Mouse (Mus musculus): ENCODE measurements at regions not wholly inside any gene's neighbourhood (a gene's known extent, or its start where the extent isn't known, plus 50 kb on each side); places are given as distances from the start of the nearest gene placed in this dataset.

- DNase-seq, result peak; percentile 26
- intact Hi-C loops (cut with DNase I; ENCODE audit: low total_unique reads), result no loop called here
Observed at GRCm38 (mm10) chr1:75936596-75936995, 390.5 kb downstream of the Slc4a3 start.

- no peak for DNase-seq
- intact Hi-C loops (cut with DNase I; ENCODE audit: low total_unique reads), result no loop called here
Observed at GRCm38 (mm10) chr1:75937331-75937730, 391.3 kb downstream of the Slc4a3 start.

- DNase-seq, result no peak
- intact Hi-C loops (cut with DNase I; ENCODE audit: low total_unique reads), result no loop called here
Observed at GRCm38 (mm10) chr1:75946290-75946839, 400.3 kb downstream of the Slc4a3 start.

GRCm38 (mm10) chr1:75978203-75978986 lies 432.3 kb downstream of the Slc4a3 start:
- intact Hi-C loops (cut with DNase I; ENCODE audit: low total_unique reads), result no loop called here
- no peak for DNase-seq

- no peak for DNase-seq
- intact Hi-C loops (cut with DNase I; ENCODE audit: low total_unique reads), result no loop called here
Observed at GRCm38 (mm10) chr1:75983057-75983456, 437.0 kb downstream of the Slc4a3 start.

GRCm38 (mm10) chr1:75983487-75983886 lies 437.4 kb downstream of the Slc4a3 start:
- no peak for DNase-seq
- intact Hi-C loops (cut with DNase I; ENCODE audit: low total_unique reads), result no loop called here

GRCm38 (mm10) chr1:75988496-75988895 lies 442.4 kb downstream of the Slc4a3 start:
- intact Hi-C loops (cut with DNase I; ENCODE audit: low total_unique reads), result no loop called here
- DNase-seq, result no peak

GRCm38 (mm10) chr1:75992039-75992438 lies 446.0 kb downstream of the Slc4a3 start:
- DNase-seq, result no peak
- intact Hi-C loops (cut with DNase I; ENCODE audit: low total_unique reads), result no loop called here

GRCm38 (mm10) chr1:75997222-75997621 lies 451.2 kb downstream of the Slc4a3 start:
- no peak for DNase-seq
- intact Hi-C loops (cut with DNase I; ENCODE audit: low total_unique reads), result no loop called here

- no peak for DNase-seq
- intact Hi-C loops (cut with DNase I; ENCODE audit: low total_unique reads), result no loop called here
Observed at GRCm38 (mm10) chr1:76001124-76001523, 455.1 kb downstream of the Slc4a3 start.

GRCm38 (mm10) chr1:76009601-76010000 lies 463.5 kb downstream of the Slc4a3 start:
- peak; percentile 5 for DNase-seq
- intact Hi-C loops (cut with DNase I; ENCODE audit: low total_unique reads), result no loop called here

- DNase-seq, result peak; percentile 10
- intact Hi-C loops (cut with DNase I; ENCODE audit: low total_unique reads), result no loop called here
Observed at GRCm38 (mm10) chr1:76010212-76010800, 464.2 kb downstream of the Slc4a3 start.

GRCm38 (mm10) chr1:76018588-76018987 lies 472.5 kb downstream of the Slc4a3 start:
- intact Hi-C loops (cut with DNase I; ENCODE audit: low total_unique reads), result no loop called here
- DNase-seq, result no peak

GRCm38 (mm10) chr1:76019071-76019470 lies 473.0 kb downstream of the Slc4a3 start:
- intact Hi-C loops (cut with DNase I; ENCODE audit: low total_unique reads), result no loop called here
- DNase-seq, result no peak

- DNase-seq, result no peak
- intact Hi-C loops (cut with DNase I; ENCODE audit: low total_unique reads), result no loop called here
Observed at GRCm38 (mm10) chr1:76024650-76025049, 478.6 kb downstream of the Slc4a3 start.

- intact Hi-C loops (cut with DNase I; ENCODE audit: low total_unique reads), result no loop called here
- no peak for DNase-seq
Observed at GRCm38 (mm10) chr1:76025389-76025788, 479.3 kb downstream of the Slc4a3 start.

GRCm38 (mm10) chr1:76029059-76029458 lies 483.0 kb downstream of the Slc4a3 start:
- intact Hi-C loops (cut with DNase I; ENCODE audit: low total_unique reads), result no loop called here
- no peak for DNase-seq

- DNase-seq, result no peak
- intact Hi-C loops (cut with DNase I; ENCODE audit: low total_unique reads), result no loop called here
Observed at GRCm38 (mm10) chr1:76031171-76031922, 485.3 kb downstream of the Slc4a3 start.

GRCm38 (mm10) chr1:76031923-76032285 lies 485.8 kb downstream of the Slc4a3 start:
- intact Hi-C loops (cut with DNase I; ENCODE audit: low total_unique reads), result no loop called here
- no peak for DNase-seq

GRCm38 (mm10) chr1:76032626-76033025 lies 486.6 kb downstream of the Slc4a3 start:
- no peak for DNase-seq
- intact Hi-C loops (cut with DNase I; ENCODE audit: low total_unique reads), result no loop called here
